Mouse (Mus musculus) layer of hippocampus, postnatal 25 days (tissue): ENCODE measurements around the gene Mmaa. TPM values are rescaled to one million over a fixed set of nuclear protein-coding genes. Genes with fewer than 3 reads are reported as not detected.

ENCODE experiments used
- DNase-seq, 2 experiments: peaks; one replicate each; pipeline ENCODE4 v3.0.0; 2022; ENCODE audit warnings: mixed read lengths in 2 of 2, low spot score in 1 of 2; ENCODE audit errors: extremely low spot score in 1 of 2
- total RNA-seq, 2 experiments: library from RNA; stranded (reverse); gene quantifications; 2 replicates each; pipeline ENCODE4 v1.2.3; 2021

Mmaa gene
- total RNA-seq, 2 experiments from 2014 or later: 25.0 to 25.9 TPM

DNA sequence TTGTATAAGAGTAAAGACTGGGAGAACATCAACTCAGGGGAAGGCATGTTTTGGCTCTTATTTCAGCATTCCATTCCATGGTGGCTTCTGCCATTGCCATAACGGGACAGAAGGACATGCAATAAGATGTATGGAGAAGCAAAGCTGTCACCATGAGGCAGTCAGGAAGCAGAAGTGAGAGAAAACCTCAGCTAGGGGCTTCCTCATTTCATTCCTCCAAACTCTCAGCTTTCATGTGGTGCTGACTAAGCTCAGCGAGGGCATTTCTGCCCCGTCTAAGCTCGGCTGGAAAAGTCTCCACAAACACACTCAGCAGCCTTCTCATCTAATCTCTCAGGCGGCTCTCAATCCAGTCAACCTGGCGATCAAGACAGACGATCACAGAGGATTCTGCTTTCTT is 69.2 kb downstream of the Mmaa start:
- DNase-seq: no peak

DNA sequence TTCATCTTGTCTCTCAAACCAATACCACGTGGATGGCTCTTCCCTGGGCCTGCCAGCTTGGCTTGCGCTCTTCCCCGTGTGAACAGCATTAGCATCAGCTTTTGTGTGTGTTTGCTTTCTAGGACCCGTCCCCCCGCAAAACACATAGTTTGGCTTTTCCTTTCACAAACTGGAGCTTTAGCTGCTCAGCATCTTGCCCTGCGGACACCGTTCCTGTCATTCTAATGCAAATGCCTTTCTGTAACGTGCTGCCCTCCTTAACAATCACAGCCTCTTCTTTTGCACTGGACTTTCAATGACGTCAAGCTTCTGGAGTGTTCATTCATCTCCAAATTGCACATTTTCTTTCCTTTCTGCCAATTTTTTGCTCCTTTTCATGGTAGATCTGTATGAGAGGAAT is 70.4 kb downstream of the Mmaa start:
- DNase-seq: no peak

DNA sequence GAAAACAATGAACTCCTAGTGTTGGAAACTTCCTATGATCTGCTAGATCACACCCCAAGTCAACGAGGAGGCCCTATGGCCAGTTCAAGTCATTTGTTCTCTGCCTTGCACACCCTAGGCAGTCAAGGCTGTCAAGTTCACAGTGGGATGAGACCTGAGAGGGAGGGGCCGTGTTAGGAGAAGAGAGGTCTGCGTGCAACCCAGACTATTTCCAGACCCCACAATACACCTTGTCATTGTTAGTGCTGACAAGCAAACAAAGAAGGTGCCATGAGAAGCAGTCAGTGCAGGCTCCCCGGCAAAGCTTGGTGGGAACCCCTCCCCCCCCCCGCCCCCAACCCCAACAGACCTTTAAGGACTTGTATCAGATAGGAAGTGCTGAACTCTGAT is 72.0 kb downstream of the Mmaa start:
- no peak for DNase-seq

DNA sequence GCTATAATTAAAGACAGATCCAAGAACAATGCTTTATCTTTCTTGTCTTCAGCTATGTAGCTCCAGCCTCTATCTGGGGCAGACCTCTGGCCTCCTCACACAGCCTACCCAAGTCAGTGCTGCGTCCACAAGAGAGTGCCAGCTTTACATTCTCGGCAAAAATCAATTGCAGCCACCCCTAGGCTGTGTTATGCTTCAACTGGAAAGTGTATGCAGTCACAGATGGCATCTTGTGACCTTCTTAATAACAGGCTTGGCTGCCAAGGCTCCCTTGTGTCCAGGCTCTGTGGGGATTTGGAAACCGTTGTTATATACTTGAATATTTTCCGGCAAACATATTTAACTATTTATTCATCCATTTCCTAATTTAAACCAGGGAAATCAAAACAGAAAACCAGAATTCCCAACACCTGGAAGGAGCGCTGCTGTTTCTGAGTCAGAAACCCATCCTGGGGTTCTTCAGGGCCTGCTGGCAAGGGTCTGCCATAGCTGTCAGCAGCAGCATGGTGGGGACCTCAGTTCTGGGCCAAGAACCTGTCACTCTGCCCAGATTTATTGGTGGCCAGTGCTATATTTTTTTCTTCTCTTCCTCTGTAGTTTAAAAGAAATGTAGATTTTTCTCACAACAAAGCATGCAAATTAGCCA is 72.5 kb downstream of the Mmaa start:
- no peak for DNase-seq

Other genes starting within 250 kb of the Mmaa start
- gene 1700011L22Rik, start 46.4 kb downstream of the Mmaa start, total RNA-seq: not detected
- gene Smad1, start 104.6 kb upstream of the Mmaa start, total RNA-seq: 10 to 100 TPM; 23.9 to 24.4 TPM